Mouse (Mus musculus) embryo, embryonic 10 days (tissue): ENCODE data around the gene Usp18.

ENCODE experiments used
- DNase-seq: peaks from one replicate; pipeline ENCODE4 v3.0.0-alpha.2; 2015; ENCODE audit warnings: low spot score

Usp18 gene

GRCm38 (mm10) chr6:121224993-121225392 lies 20.7 kb upstream of the Usp18 start:
- peak; percentile 62 for DNase-seq

GRCm38 (mm10) chr6:121226043-121226442 lies 19.7 kb upstream of the Usp18 start:
- DNase-seq = no peak

GRCm38 (mm10) chr6:121226744-121227143 lies 19.0 kb upstream of the Usp18 start:
- DNase-seq = no peak

- DNase-seq = no peak
Measured at GRCm38 (mm10) chr6:121228421-121228820, 17.3 kb upstream of the Usp18 start.

GRCm38 (mm10) chr6:121232652-121233051 lies 13.1 kb upstream of the Usp18 start:
- DNase-seq = no peak

GRCm38 (mm10) chr6:121236386-121236785 lies 9.3 kb upstream of the Usp18 start:
- DNase-seq = no peak

GRCm38 (mm10) chr6:121238209-121238608 lies 7.5 kb upstream of the Usp18 start:
- DNase-seq = no peak

- DNase-seq = no peak
Measured at GRCm38 (mm10) chr6:121241780-121242179, 3.9 kb upstream of the Usp18 start.

GRCm38 (mm10) chr6:121243161-121243560 lies 2.5 kb upstream of the Usp18 start:
- DNase-seq = no peak

GRCm38 (mm10) chr6:121246037-121246361 lies 293 bp downstream of the Usp18 start:
- no peak for DNase-seq

GRCm38 (mm10) chr6:121250406-121250805 lies 4.7 kb downstream of the Usp18 start:
- no peak for DNase-seq

GRCm38 (mm10) chr6:121251256-121251655 lies 5.5 kb downstream of the Usp18 start:
- DNase-seq = no peak

GRCm38 (mm10) chr6:121260548-121260947 lies 14.8 kb downstream of the Usp18 start:
- DNase-seq = peak; percentile 83

- DNase-seq = no peak
Measured at GRCm38 (mm10) chr6:121261233-121261632, 15.5 kb downstream of the Usp18 start.

- DNase-seq = no peak
Measured at GRCm38 (mm10) chr6:121262004-121262403, 16.3 kb downstream of the Usp18 start.

- no peak for DNase-seq
Measured at GRCm38 (mm10) chr6:121262496-121262895, 16.8 kb downstream of the Usp18 start.

- DNase-seq = no peak
Measured at GRCm38 (mm10) chr6:121270156-121270555, 24.4 kb downstream of the Usp18 start.

GRCm38 (mm10) chr6:121271707-121272074 lies 26.0 kb downstream of the Usp18 start:
- no peak for DNase-seq

- DNase-seq = peak; percentile 90
Measured at GRCm38 (mm10) chr6:121272075-121272800, 26.5 kb downstream of the Usp18 start.

- peak; percentile 45 for DNase-seq
Measured at GRCm38 (mm10) chr6:121274356-121274755, 28.6 kb downstream of the Usp18 start.

- no peak for DNase-seq
Measured at GRCm38 (mm10) chr6:121284132-121284531, 38.4 kb downstream of the Usp18 start.

- DNase-seq = no peak
Measured at GRCm38 (mm10) chr6:121299317-121299716, 53.6 kb downstream of the Usp18 start.

GRCm38 (mm10) chr6:121299954-121300353 lies 54.2 kb downstream of the Usp18 start, which contains the start of gene Slc6a13:
TSS of gene Slc6a13 (plus strand) at chr6:121300227.
- DNase-seq = peak; percentile 86

- peak; percentile 18 for DNase-seq
Measured at GRCm38 (mm10) chr6:121300504-121300903, 54.8 kb downstream of the Usp18 start.
